Mouse (Mus musculus) midbrain, embryonic 14.5 days (tissue): ENCODE results near the gene 5430419D17Rik. TPM values are rescaled to one million over a fixed set of nuclear protein-coding genes. Genes with fewer than 3 reads are reported as not detected.

ENCODE experiments used
- ATAC-seq: fragments of 200-750 bp; cut with Nextera tagmentation; 2 replicates; pipeline ENCODE4 v1.8.0; 2017; ENCODE audit warnings: moderate number of reproducible peaks, moderate library complexity; ENCODE audit not compliant: low FRiP score, low TSS enrichment
- DNase-seq: peaks from one replicate; pipeline ENCODE4 v3.0.0-alpha.2; 2015
- H3K27ac ChIP-seq: fragments of 300-500 bp; sonication (generic); replicated peaks from 2 replicates; pipeline ENCODE4 v1.5.1; 2014; ENCODE audit warnings: mild to moderate bottlenecking, low read depth, low read length, moderate library complexity
- H3K27me3 ChIP-seq: fragments of 300-500 bp; sonication (generic); 2 replicates; pipeline ENCODE4 v1.6.1; 2014; ENCODE audit warnings: low read length, control low read depth, mixed read lengths; ENCODE audit not compliant: control insufficient read depth, insufficient read depth
- H3K36me3 ChIP-seq: fragments of 300-500 bp; sonication (generic); 2 replicates; pipeline ENCODE4 v1.6.1; 2014; ENCODE audit warnings: low read length, control low read depth; ENCODE audit not compliant: control insufficient read depth, insufficient read depth
- H3K4me1 ChIP-seq: fragments of 300-500 bp; sonication (generic); 2 replicates; pipeline ENCODE4 v1.6.1; 2014; ENCODE audit warnings: mild to moderate bottlenecking, antibody characterized with exemption, low read length, control low read depth; ENCODE audit not compliant: control insufficient read depth, insufficient read depth
- H3K4me2 ChIP-seq: fragments of 300-500 bp; sonication (generic); 2 replicates; pipeline ENCODE4 v1.6.1; 2014; ENCODE audit warnings: mild to moderate bottlenecking, low read length, moderate library complexity
- H3K4me3 ChIP-seq: fragments of 300-500 bp; sonication (generic); replicated peaks from 2 replicates; pipeline ENCODE4 v1.5.1; 2014; ENCODE audit warnings: low read depth, low read length
- H3K9ac ChIP-seq: fragments of 300-500 bp; sonication (generic); replicated peaks from 2 replicates; pipeline ENCODE4 v1.6.1; 2014; ENCODE audit warnings: mild to moderate bottlenecking, low read length, moderate library complexity
- H3K9me3 ChIP-seq: fragments of 300-500 bp; sonication (generic); 2 replicates; pipeline ENCODE4 v1.6.1; 2016; ENCODE audit warnings: low read length, control low read depth, mixed read lengths; ENCODE audit not compliant: control insufficient read depth
- WGBS: fragments of 180-500 bp; shearing (Covaris S2); extraction: QIAGEN DNeasy Blood & Tissue Kit; methylation state at CpG from one replicate; pipeline ENCODE4 v1.1.7; 2014; 5-methylcytosine and 5-hydroxymethylcytosine counted together
- polyA plus RNA-seq: library from polyadenylated mRNA; unstranded; fragments of >200 nt; fragmentation: Nextera tagmentation; extraction: Ambion mirVana; gene quantifications from 2 replicates; pipeline ENCODE4 v1.2.1, GENCODE M21; 2014

Gene 5430419D17Rik
- not detected in 2 replicates for polyA plus RNA-seq

GRCm38 (mm10) chr7:131174121-131174520, at the start of gene 5430419D17Rik:
TSS of gene 5430419D17Rik (plus strand) at chr7:131174402.
- ATAC-seq, result no peak
- no peak for DNase-seq
- Histone ChIP-seq H3K9ac (no peak within 1 kb of the TSS), H3K4me3 (no peak within 1 kb of the TSS), H3K4me2 (no peak within 1 kb of the TSS), H3K9me3 (no peaks in the 10 kb centered on the region), H3K4me1 (no peaks in the 10 kb centered on the region), H3K36me3 (no peaks in the 10 kb centered on the region), H3K27ac (no peak within 1 kb of the TSS), H3K27me3 (no peaks in the 10 kb centered on the region)
- 89% methylated on average over 9 of the region's 9 CpGs for WGBS

- ATAC-seq (no peak), DNase-seq (no peak)
- Histone ChIP-seq H3K4me2 (no peak overlapping the region), H3K4me1 (no peaks in the 10 kb centered on the region), H3K27ac (no peak overlapping the region), H3K9me3 (no peaks in the 10 kb centered on the region), H3K4me3 (no peak overlapping the region), H3K9ac (no peak overlapping the region), H3K36me3 (no peaks in the 10 kb centered on the region), H3K27me3 (no peaks in the 10 kb centered on the region)
- 78% methylated on average over 12 of the region's 12 CpGs for WGBS
These were observed 44.2 kb upstream of the 5430419D17Rik start for GRCm38 (mm10) chr7:131130021-131130420.

GRCm38 (mm10) chr7:131133181-131133580, 41.0 kb upstream of the 5430419D17Rik start:
- no peaks in the 10 kb centered on the region for H3K9me3 ChIP-seq
- no peak overlapping the region for H3K27ac ChIP-seq
- no peaks in the 10 kb centered on the region for H3K36me3 ChIP-seq
- no peak for ATAC-seq
- no peak overlapping the region for H3K4me3 ChIP-seq
- WGBS, result 74% methylated on average over 3 of the region's 3 CpGs
- peak; percentile 10 for DNase-seq
- H3K27me3 ChIP-seq, result no peaks in the 10 kb centered on the region
- no peak overlapping the region for H3K4me2 ChIP-seq
- H3K4me1 ChIP-seq, result no peaks in the 10 kb centered on the region
- H3K9ac ChIP-seq, result no peak overlapping the region

- H3K4me2 ChIP-seq, result no peak within 1 kb of the TSS
- H3K9me3 ChIP-seq, result no peaks in the 10 kb centered on the region
- no peak within 1 kb of the TSS for H3K27ac ChIP-seq
- H3K9ac ChIP-seq, result no peak within 1 kb of the TSS
- 92% methylated on average over 2 of the region's 2 CpGs for WGBS
- no peak for ATAC-seq
- DNase-seq, result no peak
- H3K4me1 ChIP-seq, result no peaks in the 10 kb centered on the region
- H3K36me3 ChIP-seq, result no peaks in the 10 kb centered on the region
- H3K4me3 ChIP-seq, result no peak within 1 kb of the TSS
- H3K27me3 ChIP-seq, result no peaks in the 10 kb centered on the region
These were observed 28.0 kb upstream of the 5430419D17Rik start, which contains the start of gene 4933402N03Rik for GRCm38 (mm10) chr7:131146214-131146613. TSS of gene 4933402N03Rik (minus strand) at chr7:131146314.

- Histone ChIP-seq H3K36me3 (no peaks in the 10 kb centered on the region), H3K9ac (no peak overlapping the region), H3K4me2 (no peak overlapping the region), H3K27me3 (no peaks in the 10 kb centered on the region), H3K27ac (no peak overlapping the region), H3K4me3 (no peak overlapping the region), H3K4me1 (no peaks in the 10 kb centered on the region), H3K9me3 (no peaks in the 10 kb centered on the region)
- ATAC-seq (no peak), DNase-seq (no peak)
- 82% methylated on average over 3 of the region's 3 CpGs for WGBS
These were observed 24.0 kb upstream of the 5430419D17Rik start for GRCm38 (mm10) chr7:131150179-131150578.

GRCm38 (mm10) chr7:131153044-131153443, 21.2 kb upstream of the 5430419D17Rik start:
- WGBS, result 82% methylated on average over 5 of the region's 5 CpGs
- H3K4me1 ChIP-seq, result no peaks in the 10 kb centered on the region

GRCm38 (mm10) chr7:131162251-131162650, 12.0 kb upstream of the 5430419D17Rik start:
- Histone ChIP-seq H3K27me3 (no peaks in the 10 kb centered on the region), H3K27ac (no peak overlapping the region), H3K4me2 (no peak overlapping the region), H3K36me3 (no peaks in the 10 kb centered on the region), H3K4me3 (no peak overlapping the region), H3K9me3 (no peaks in the 10 kb centered on the region), H3K9ac (no peak overlapping the region), H3K4me1 (no peaks in the 10 kb centered on the region)
- no peak for ATAC-seq
- 76% methylated on average over 7 of the region's 7 CpGs for WGBS
- no peak for DNase-seq

More at GRCm38 (mm10) chr7:131153044-131153443, 21.2 kb upstream of the 5430419D17Rik start:
- Histone ChIP-seq H3K9me3 (no peaks in the 10 kb centered on the region), H3K4me3 (no peak overlapping the region), H3K36me3 (no peaks in the 10 kb centered on the region), H3K27me3 (no peaks in the 10 kb centered on the region), H3K9ac (no peak overlapping the region), H3K4me2 (no peak overlapping the region), H3K27ac (no peak overlapping the region)
- DNase-seq (no peak), ATAC-seq (no peak)

GRCm38 (mm10) chr7:131167771-131168170, 6.4 kb upstream of the 5430419D17Rik start:
- DNase-seq (no peak), ATAC-seq (no peak)
- Histone ChIP-seq H3K4me2 (no peak overlapping the region), H3K4me1 (no peaks in the 10 kb centered on the region), H3K4me3 (no peak overlapping the region), H3K9me3 (no peaks in the 10 kb centered on the region), H3K27me3 (no peaks in the 10 kb centered on the region), H3K9ac (no peak overlapping the region), H3K36me3 (no peaks in the 10 kb centered on the region), H3K27ac (no peak overlapping the region)
- 76% methylated on average over 3 of the region's 3 CpGs for WGBS

- WGBS, result 63% methylated on average over 2 of the region's 2 CpGs
- no peak overlapping the region for H3K4me3 ChIP-seq
- ATAC-seq (no peak), DNase-seq (no peak)
- H3K4me2 ChIP-seq, result no peak overlapping the region
- H3K27me3 ChIP-seq, result no peaks in the 10 kb centered on the region
- no peaks in the 10 kb centered on the region for H3K4me1 ChIP-seq
- no peak overlapping the region for H3K9ac ChIP-seq
- H3K27ac ChIP-seq, result no peak overlapping the region
- H3K9me3 ChIP-seq, result no peaks in the 10 kb centered on the region
- H3K36me3 ChIP-seq, result no peaks in the 10 kb centered on the region
These were observed 5.1 kb upstream of the 5430419D17Rik start for GRCm38 (mm10) chr7:131169099-131169498.
